Mouse (Mus musculus): ENCODE measurements around the gene Coro2a. TPM values are rescaled to one million over a fixed set of nuclear protein-coding genes. Genes with fewer than 3 reads are reported as not detected.

Coro2a gene
- polyA plus RNA-seq, 1 experiment: 9.1 TPM

GRCm38 (mm10) chr4:46498511-46498910 lies 103.5 kb downstream of the Coro2a start:
- no peak overlapping the region for H3K4me3 ChIP-seq (replicated peaks; ENCODE audit: extremely low read depth, low read depth, low read length)
- TF ChIP-seq POLR2A (IDR thresholded peaks at IDR 0.05; ENCODE audit: borderline replicate concordance, extremely low read depth, low read depth, low read length): no peak
- no peak for TF ChIP-seq CTCF (IDR thresholded peaks at IDR 0.05; ENCODE audit: insufficient read depth, low read length)
- WGBS: 66% methylated on average over 3 of the region's 3 CpGs
- H3K4me1 ChIP-seq (ENCODE audit: control insufficient read depth, insufficient read depth, low read length): no peaks in the 10 kb centered on the region
- no peak for DNase-seq

GRCm38 (mm10) chr4:46497286-46497892 lies 104.6 kb downstream of the Coro2a start:
- no peak for TF ChIP-seq POLR2A (IDR thresholded peaks at IDR 0.05; ENCODE audit: borderline replicate concordance, extremely low read depth, low read depth, low read length)
- peak; percentile 91 for TF ChIP-seq CTCF (IDR thresholded peaks at IDR 0.05; ENCODE audit: insufficient read depth, low read length)
- no peak overlapping the region for H3K4me3 ChIP-seq (replicated peaks; ENCODE audit: extremely low read depth, low read depth, low read length)
- DNase-seq: peak; percentile 71
- WGBS: 47% methylated on average over 4 of the region's 4 CpGs
- no peaks in the 10 kb centered on the region for H3K4me1 ChIP-seq (ENCODE audit: control insufficient read depth, insufficient read depth, low read length)

- TF ChIP-seq CTCF (IDR thresholded peaks at IDR 0.05; ENCODE audit: insufficient read depth, low read length): no peak
- TF ChIP-seq POLR2A (IDR thresholded peaks at IDR 0.05; ENCODE audit: borderline replicate concordance, extremely low read depth, low read depth, low read length): no peak
- Histone ChIP-seq H3K4me3 (replicated peaks; ENCODE audit: extremely low read depth, low read depth, low read length) (no peak overlapping the region), H3K4me1 (ENCODE audit: control insufficient read depth, insufficient read depth, low read length) (no peaks in the 10 kb centered on the region)
- WGBS: 84% methylated on average over 12 of the region's 12 CpGs
- DNase-seq: no peak
Observed at GRCm38 (mm10) chr4:46495543-46495942, 106.5 kb downstream of the Coro2a start.

DNA sequence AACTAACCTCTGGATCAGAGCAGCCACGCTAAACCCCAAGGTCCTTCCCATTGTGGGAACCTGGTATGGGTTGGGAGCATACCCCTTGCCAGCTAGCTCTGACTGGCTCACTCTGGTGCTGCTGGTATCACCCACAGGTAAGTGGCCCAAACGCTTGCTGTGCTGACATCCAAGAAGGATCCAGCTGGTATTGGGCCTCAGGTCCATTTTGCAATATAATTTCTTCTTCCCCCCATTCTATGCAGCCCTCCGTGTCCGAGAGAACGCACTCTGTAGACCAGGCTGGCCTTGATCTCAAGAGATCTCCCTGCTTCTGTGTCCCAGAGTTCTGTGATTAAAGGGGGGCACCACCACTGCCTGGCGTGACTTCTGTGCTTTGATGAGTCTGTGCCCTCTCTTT lies 108.9 kb downstream of the Coro2a start:
- no peak for DNase-seq
- WGBS: 97% methylated on average over 6 of the region's 6 CpGs
- Histone ChIP-seq H3K4me3 (replicated peaks; ENCODE audit: extremely low read depth, low read depth, low read length) (no peak overlapping the region), H3K4me1 (ENCODE audit: control insufficient read depth, insufficient read depth, low read length) (peaks cover 5% of the 10 kb centered on the region; the same call in 1 of the 2 replicates)
- TF ChIP-seq POLR2A (IDR thresholded peaks at IDR 0.05; ENCODE audit: borderline replicate concordance, extremely low read depth, low read depth, low read length): no peak
- TF ChIP-seq CTCF (IDR thresholded peaks at IDR 0.05; ENCODE audit: insufficient read depth, low read length): no peak

GRCm38 (mm10) chr4:46489028-46489925 lies 112.7 kb downstream of the Coro2a start, which contains the start of gene Nans:
Gene Nans, plus strand, starts transcription at chr4:46489248.
- under 1% methylated on average over 58 of the region's 58 CpGs for WGBS
- DNase-seq: peak; percentile 92
- H3K4me3 ChIP-seq (replicated peaks; ENCODE audit: extremely low read depth, low read depth, low read length): peak within 1 kb of the TSS; percentile 88
- peaks cover 10% of the 10 kb centered on the region for H3K4me1 ChIP-seq (ENCODE audit: control insufficient read depth, insufficient read depth, low read length)
- TF ChIP-seq CTCF (IDR thresholded peaks at IDR 0.05; ENCODE audit: insufficient read depth, low read length) (no peak), POLR2A (IDR thresholded peaks at IDR 0.05; ENCODE audit: borderline replicate concordance, extremely low read depth, low read depth, low read length) (peak; percentile 62; the same call in 1 of the 2 replicates)

DNA sequence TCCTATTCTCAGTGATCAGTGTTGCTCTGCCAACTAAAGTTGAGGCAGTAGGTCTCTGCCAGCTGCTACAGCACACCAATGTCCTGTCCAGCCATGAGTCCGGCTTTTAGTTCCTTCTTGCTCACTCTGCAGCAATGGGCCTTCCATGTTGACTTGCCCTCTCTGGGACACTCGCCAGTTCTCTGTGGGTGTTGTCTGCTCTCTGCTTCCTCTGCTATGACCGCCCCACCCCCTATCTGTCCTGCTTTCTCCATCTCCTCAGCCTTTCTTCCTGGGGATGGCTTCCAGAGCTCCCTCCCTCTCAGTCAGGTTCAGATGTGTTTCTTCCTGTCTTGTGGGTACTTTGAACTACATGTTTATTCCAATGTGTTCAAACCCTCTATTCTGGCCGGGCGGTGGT lies 114.7 kb downstream of the Coro2a start:
- Histone ChIP-seq H3K4me1 (ENCODE audit: control insufficient read depth, insufficient read depth, low read length) (peaks cover 10% of the 10 kb centered on the region), H3K4me3 (replicated peaks; ENCODE audit: extremely low read depth, low read depth, low read length) (no peak overlapping the region)
- TF ChIP-seq POLR2A (IDR thresholded peaks at IDR 0.05; ENCODE audit: borderline replicate concordance, extremely low read depth, low read depth, low read length): no peak
- no peak for TF ChIP-seq CTCF (IDR thresholded peaks at IDR 0.05; ENCODE audit: insufficient read depth, low read length)
- DNase-seq: peak; percentile 57
- 25% methylated on average over 5 of the region's 5 CpGs for WGBS

Other genes starting within 250 kb of the Coro2a start
- gene Trmo, start 212.8 kb downstream of the Coro2a start, polyA plus RNA-seq (2012; rRNA removed): 4.3 and 5.5 TPM in 2 replicates
- gene Hemgn, start 188.7 kb downstream of the Coro2a start, polyA plus RNA-seq (2012; rRNA removed): not detected in 2 replicates
- 14.4 and 19.2 TPM in 2 replicates for gene Anp32b, start 151.3 kb downstream of the Coro2a start, polyA plus RNA-seq (2012; rRNA removed)
- 20.1 and 21.6 TPM in 2 replicates for gene Nans, start 113.0 kb downstream of the Coro2a start, polyA plus RNA-seq (2012; rRNA removed)
- gene Trim14, start 66.1 kb downstream of the Coro2a start, polyA plus RNA-seq (2012; rRNA removed): 14.6 and 24.7 TPM in 2 replicates
- gene Tbc1d2, start 48.0 kb upstream of the Coro2a start, polyA plus RNA-seq (2012; rRNA removed): 10.2 and 10.5 TPM in 2 replicates

Data from lung, adult 2 months (tissue).